Mouse (Mus musculus) regulatory T cell (primary cell): ENCODE measurements around the gene Tle3.

Source experiments
- in situ Hi-C: fragments of 300-600 bp; cut with MboI, MseI; formaldehyde crosslinking; loops from one replicate; pipeline ENCODE4 v1.15.1; 2025; ENCODE audit warnings: high pct_unique_total_duplicates

The Tle3 gene

GRCm38 (mm10) chr9:61433206-61433605 lies 61.0 kb downstream of the Tle3 start:
- in situ Hi-C loops, result no loop called here

DNA sequence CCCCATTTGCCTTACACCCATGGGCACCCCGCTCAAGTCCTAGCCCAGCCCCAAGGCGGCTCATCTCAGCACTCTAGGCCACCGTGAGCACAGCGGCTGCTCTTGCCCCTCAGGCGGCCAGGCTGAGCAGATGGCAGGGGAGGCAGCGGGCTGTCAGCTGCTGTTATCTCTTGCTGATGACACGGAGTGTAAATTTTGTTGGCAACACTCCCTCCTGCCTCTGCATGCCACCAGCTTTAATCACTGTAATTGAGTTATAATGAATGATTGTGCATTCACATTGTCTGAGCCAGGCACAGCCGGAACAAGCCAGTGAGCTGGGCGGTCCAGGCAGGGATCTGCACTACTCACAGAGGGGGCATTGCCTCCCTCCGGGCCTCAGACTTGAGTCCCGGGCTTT lies 61.9 kb downstream of the Tle3 start:
- in situ Hi-C loops, result no loop called here

GRCm38 (mm10) chr9:61435191-61435989 lies 63.2 kb downstream of the Tle3 start:
- in situ Hi-C loops, result no loop called here

- in situ Hi-C loops, result no loop called here
Observed at GRCm38 (mm10) chr9:61436104-61436503, 63.9 kb downstream of the Tle3 start.

GRCm38 (mm10) chr9:61436761-61437160 lies 64.6 kb downstream of the Tle3 start:
- in situ Hi-C loops, result no loop called here

- in situ Hi-C loops, result no loop called here
Observed at GRCm38 (mm10) chr9:61439092-61439491, 66.9 kb downstream of the Tle3 start.

DNA sequence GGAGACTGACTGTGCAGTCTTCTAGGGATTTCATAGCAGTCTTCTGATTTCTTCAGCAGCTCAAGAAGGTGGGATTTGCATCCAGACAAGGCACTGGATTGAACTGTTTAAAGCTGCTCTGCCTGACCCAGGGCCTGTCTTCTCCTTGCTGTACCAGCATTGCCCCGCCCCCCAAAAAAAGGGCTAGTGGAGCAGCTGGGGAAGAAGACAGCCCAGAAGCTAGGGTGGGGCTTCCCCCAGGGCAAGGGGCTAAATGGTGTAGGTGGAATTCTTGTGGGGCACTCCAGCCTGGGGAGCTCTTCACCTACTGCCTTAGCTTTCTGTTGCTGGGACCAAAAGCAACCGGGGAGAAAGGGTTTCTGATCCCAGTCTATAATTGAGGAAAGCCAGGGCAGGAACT lies 67.8 kb downstream of the Tle3 start:
- in situ Hi-C loops, result no loop called here

DNA sequence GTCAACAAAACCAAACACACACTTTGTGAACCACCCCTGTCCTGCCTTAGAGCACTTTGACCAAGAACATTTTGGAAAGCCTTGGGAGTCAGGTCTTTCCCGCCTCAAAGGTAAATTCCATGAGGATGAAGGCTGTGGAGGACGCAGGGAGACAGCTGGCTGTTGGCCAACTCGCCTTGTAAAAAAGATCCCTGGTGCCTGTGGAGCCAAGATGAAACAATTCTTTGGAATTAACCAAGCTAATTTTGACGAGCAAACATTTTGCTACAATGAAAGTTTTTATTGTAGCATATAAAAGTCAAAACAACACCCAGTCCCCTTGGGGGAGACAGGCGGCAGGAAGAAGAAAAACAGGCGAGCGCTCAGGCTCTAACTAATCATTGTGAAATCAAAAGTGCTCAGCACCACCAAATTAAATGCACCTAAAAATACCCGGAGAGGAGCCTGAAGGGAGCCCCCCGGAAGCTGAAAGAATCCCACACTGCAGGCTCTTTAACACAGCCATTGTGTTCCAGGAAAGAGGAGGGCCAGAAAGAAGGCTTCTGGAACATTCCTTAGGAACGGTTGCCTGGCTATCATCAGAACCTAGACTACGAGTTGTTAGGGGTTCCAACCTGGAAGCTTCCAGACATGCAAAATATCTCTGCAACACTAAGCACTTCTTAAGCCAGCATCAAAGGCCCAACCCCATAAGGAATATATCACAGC lies 69.2 kb downstream of the Tle3 start:
- in situ Hi-C loops, result no loop called here

DNA sequence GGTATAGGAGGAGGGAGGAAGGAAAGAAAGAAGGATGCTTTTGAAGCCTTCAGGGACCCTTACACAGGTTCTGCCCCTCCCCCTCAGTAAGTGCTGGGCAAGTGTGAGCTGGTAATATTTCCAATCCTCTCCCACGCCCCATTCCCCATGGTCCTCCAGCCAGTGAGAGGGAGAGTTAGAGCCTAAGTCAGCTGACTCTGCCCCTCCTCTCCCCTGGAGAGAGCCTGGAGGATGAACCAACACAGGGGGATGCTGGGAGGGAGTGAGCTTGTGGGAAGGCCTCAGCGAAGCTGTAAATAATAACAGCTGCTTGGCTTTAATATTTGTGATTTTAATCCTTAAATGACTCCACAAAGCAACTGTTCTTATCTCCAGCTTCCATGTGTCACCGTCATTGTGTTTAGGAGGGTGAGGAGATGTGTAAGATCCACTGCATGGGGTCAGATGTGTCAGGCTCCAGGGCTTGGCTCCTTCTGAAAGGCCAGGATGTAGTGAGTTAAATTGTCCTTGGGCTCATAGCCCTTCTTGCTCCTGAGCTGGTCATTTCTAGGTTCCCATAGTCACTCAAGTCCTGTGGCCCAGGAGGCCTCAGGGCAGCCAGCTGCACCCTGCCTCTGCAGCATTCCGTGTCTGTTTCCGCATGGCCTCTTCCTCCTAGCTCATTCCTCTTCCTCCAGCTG lies 70.9 kb downstream of the Tle3 start:
- in situ Hi-C loops, result no loop called here

DNA sequence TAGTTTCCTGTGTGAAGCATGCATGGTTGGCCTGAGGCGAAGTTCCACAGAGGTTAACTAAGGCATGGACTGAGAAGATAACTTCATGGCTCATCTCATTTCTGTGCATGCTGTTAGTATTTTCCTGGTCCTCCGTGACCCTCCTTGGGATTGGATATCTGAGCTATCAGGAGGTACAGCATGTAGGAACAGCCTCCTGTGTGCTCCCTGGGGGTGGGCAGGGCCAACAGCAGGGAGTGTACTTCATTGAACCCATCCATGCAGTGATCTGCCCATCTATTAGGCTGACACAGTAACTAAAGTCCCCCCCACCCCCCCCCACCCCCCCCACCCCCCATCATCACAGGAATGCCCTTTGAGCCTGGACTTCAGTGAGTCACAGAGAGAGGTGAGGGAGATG lies 73.0 kb downstream of the Tle3 start:
- in situ Hi-C loops, result no loop called here

- in situ Hi-C loops, result no loop called here
Observed at GRCm38 (mm10) chr9:61445711-61446222, 73.6 kb downstream of the Tle3 start.

DNA sequence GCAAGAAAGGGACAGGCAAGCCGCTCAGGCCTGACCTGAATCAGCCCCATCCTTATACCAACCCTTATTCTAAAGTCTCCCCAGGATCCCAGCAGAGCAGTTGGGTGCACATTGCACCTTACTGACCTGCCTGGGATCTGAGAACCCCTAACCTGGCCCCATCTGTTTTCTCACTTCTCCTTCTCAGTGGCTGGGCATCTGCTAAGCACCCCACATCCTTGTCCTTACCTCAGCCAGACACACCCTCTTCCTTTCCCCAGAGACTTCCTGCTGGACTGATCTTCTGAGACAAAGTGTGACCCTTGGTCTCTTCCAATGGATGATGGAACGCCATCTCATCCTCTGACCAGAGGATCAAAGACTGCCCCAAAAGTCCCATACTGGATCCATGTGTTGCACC lies 74.8 kb downstream of the Tle3 start:
- in situ Hi-C loops, result no loop called here

DNA sequence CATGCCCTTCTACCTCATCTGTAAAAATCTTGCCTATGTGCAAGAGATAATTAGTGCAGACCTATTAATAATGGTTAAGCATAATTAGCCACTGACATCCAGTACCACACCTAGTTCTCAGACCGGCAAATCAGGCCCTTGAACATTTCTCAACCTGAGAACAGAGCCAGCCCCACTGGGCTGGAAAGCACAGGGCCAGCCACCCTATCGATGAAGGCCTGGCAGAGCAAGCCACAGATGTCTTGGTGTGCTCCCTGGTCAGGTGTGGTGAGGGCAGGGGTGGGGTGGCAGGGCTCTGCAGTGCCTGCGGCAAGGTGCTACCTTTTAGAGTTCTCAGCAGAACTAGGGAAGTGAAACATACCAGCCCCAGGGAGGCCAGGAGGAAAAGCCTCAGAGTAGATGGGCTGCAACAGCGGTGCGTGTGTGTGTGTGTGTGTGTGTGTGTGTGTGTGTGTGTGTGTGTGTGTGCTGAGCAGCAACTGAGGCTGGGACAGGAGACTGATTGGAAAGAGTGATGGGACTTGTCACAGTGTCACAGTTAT lies 77.3 kb downstream of the Tle3 start:
- in situ Hi-C loops, result no loop called here

DNA sequence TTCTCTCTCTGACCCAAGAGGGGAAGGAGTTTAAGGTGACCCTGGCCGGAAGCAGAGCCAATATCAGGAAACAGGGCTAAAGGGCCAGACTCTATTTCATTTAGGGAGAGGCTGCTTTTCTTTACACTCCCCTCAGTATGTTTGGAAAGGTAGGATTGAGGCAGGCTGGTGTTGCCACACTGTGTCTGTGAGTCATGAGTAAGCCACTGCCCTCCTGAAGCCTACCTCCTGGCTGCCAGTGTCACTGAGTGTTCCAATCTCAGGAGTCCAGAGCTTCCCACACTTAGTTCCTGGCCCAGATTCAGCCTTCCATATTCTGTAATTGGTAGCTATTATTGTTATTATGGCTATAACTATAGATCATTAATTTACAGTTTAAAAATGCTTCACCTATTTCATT lies 79.9 kb downstream of the Tle3 start:
- in situ Hi-C loops, result no loop called here

GRCm38 (mm10) chr9:61455861-61456261 lies 83.7 kb downstream of the Tle3 start:
- in situ Hi-C loops, result no loop called here

DNA sequence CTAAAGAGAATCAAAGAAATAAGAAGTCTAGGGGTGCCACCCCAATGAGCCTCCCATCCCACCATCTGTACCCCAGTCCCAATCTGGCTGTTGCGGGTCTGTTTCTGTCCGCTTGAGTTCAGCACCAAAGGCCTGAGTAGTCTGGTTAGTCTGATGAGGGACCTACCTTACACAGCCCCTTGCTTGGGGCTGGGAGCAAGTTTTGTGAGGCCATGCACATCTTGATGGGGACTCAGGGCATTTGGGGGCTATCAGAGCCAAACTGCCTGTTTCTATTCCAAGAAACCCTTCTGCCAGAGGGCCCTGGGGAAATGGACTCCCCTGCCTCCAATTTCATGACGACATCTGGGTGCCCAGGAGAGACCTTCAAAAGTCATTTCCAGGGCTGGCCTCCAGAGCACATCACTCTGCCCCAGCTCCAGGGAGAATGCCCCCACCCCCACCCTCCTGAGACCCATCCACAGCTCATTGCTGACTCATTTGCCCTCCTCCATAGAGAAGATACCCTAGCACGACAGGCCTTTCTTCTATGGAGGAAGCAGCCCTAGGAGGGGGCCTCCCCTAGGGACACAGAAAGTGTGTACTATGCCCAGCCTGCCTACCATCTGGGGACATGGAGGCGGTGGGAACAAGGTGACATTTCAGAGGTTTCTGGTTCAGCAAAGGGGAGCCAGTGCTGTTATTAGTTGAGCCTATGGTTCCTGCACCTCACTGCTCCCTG lies 84.4 kb downstream of the Tle3 start:
- in situ Hi-C loops, result no loop called here

DNA sequence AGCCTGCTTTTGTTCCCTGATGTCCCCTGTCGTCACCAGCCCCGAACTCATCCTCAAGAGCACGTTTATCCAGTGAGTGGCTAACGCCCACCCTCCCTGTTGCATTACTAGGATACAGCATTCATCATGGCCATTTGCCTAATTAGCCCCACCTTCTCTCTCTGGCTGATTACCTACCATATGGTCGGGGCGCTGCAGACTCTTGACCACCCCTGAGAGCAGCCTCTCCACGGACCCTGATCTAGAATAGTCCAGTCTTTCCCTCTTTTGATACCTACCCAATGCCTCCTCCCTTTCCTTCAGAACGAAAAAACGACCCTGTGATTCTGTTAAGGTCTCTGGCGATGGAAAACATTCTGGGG lies 85.0 kb downstream of the Tle3 start:
- in situ Hi-C loops, result no loop called here

GRCm38 (mm10) chr9:61461859-61462258 lies 89.7 kb downstream of the Tle3 start:
- in situ Hi-C loops, result no loop called here

GRCm38 (mm10) chr9:61467436-61467835 lies 95.3 kb downstream of the Tle3 start:
- in situ Hi-C loops, result no loop called here
